Mouse (Mus musculus): ENCODE measurements around the gene Gcgr.
"Not testable (repeated sequence)": the region's sequence is repeated elsewhere in the genome, so short reads cannot be mapped to it uniquely, and the experiment has no call there.

The Gcgr gene

DNA sequence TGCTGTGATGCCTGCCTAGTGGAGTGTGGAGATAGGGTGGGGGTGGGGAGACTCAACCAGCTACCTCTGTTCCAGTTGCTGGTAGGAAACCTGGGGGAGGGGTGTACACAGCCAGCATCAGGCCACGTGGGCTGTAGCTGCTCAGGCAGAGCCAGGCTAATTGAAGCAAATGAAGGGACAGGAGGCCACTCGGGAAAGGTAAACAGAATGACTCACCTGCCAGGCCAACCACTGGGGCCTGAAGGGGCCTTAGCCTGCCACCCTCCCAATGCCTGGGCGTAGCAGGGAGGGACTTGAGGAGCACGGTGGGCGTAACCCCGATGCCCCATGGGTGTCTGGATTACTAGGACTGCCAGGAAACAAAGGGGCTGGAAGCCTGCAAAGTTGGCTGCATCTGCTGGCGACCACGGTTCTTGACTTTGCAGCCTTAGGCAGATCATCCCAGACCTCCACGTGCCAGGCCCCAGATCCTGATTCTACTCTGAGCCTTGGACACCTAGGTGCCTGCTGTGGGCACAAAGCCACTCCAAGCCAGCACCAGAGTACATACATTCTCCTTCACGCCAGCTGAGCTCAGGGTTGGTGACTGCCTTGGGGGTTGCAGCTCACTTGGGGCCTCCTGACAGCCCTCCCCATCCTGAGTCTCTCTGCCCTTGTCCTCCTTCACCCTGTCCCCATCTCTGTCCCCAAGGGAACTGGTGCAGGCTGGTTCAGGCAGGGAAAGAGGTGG, 9.0 kb downstream of the Gcgr start:
- peak; percentile 65 for DNase-seq

DNA sequence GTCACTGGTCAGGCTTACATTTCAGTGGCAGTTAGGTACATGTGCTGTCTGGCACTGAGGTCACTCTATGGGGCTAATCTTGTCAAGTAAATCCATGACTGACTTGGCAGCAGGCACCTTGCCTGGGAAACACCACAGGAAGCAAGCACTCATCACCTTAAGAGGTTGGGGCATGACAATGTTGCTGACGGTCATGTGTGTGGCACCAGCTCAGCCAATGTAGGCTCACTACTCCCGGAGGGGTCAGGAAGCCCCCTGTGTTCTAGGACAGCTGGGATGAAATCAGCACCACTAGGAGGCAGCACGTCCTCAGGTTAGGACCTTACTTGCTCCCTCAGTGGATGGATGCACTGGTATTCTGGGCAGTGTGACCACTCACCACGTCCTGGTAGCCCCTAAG, 11.4 kb downstream of the Gcgr start:
- DNase-seq: peak; percentile 41

DNA sequence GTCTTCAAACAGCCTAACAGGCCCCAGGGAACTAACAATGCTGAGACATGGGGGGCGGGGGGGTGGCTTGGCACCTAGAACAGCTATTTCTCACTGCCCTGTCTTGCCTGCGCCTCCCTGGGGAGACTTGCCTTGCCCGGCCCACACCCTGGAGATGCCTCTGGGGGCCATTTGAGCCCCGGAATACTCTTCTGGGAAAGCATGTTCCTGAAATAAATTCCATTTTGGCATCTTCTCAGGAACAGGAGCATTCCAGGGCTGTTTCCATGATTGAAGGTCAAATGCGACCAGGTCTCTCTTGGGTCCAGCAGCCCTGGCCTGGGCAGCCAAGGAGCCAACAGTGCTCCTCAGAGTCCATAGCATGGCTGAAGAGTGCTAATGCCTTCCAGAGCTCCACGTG, 11.9 kb downstream of the Gcgr start:
- DNase-seq: no peak

DNA sequence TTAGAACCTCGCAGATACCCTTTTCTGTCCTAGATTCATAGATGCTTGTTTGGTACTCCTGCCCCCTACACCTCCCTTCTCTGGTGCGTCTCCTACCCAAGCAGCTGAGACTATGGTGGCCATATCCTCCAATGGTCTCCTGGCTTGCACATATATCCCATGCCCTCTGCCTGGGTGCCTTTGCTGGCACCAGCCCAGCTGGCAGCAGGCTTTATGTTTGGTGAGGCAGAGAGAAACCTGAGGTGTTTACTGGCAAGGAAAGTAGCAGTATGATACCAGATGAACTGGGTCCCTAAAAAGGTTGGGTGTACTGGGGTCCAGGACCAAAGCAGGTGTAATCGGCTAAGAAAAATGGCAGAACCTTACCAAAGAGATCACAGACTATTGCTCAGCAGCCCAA, 15.5 kb downstream of the Gcgr start:
- no peak for DNase-seq

DNA sequence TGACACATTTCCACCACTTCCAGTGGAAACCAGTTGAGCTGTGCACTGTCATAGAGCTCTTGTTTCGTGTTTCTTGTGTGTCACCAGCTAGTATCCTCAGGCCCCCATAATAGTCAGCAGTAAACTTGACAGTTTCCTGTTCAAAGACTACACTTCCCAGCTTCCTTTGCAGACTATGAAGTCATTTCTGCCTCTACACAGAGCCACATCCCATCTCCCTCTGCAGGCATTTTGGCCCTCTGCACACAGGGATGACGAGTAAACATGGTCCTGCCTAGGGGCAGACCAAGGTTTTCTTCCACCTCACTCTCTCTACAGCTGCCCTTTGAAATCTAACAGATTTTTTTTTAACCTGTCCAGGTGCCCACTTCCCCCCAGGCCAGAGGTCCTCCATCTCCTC, 17.0 kb downstream of the Gcgr start:
- DNase-seq: peak; percentile 58

DNA sequence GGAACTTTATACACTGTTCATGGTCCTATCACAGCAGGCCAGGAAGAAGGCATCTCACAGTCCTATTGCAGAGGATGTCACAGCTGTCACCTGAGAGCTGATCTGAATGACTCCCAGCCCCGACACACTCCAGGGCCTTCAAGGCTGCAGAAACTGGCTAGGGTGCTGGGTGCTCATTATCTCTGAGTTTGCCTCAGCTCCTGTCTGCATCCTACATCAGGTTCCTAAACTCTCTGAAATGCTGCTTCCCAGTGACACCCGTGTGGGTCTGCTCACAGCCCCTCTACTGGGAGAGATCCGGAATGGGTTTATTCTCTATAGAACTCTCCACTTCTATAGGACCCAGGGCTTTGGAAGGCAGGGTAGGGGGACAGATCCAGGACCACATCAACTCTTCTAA, 17.7 kb downstream of the Gcgr start:
- no peak for DNase-seq

DNA sequence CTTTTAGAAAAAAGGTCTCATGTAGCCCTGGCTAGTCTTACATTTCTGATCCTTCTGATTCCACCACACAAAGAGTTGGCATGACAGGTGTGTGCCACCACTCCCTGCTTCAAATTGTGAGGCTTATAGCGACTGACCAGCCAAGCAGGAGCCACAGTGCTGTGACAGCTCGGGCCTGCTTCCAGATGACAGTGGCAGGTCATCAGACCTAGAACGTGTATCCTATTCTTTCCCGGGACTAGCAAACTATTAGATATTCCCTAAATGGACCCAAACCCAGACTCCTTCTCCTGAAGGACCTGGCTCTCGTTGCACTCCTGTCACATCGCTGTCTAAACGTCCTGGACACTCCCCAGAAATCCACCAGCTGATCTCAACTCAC, 18.3 kb downstream of the Gcgr start:
- no peak for DNase-seq

DNA sequence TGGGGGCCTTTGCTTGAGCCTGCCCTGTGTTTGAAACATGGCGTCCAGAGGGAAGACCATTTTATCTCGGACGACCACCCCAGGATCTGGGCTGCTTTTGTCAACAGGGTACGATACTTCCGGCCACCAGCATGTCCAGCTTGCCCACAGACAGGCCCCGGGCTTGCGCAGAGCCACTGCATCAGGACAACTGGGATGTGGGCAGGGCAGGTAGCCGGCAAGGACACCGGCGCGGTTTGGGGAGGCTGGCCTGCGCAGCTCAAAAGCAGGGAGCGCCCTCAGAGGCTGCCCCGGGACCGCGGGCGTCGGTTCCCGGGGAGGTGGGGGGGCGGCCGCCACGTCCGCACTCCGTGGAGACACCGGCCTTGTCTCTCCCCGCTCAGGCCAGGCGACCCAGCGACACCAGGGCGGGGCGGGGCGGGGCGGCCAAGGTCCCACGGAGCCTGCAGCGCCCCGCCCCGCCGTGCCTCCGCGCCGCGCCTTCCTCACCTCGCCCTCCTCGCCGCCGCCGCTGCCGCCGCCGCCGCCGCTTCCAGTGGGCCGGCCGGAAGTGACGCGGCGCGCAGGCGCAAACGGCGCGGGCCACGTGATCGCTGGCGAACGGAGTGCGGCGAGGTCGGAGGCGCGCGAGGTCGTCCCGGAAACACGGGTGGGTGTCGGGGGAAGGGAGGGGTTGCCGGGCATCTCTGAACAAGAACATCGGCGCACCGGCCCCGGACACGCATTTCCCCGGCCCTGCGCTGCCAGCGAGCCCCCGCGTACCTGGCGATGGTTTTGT, 18.9 kb downstream of the Gcgr start, which contains the start of gene Mcrip1:
TSS of gene Mcrip1 (minus strand) at position 560 of the 778 bp plus-strand sequence.
- peak; percentile 97 for DNase-seq

DNA sequence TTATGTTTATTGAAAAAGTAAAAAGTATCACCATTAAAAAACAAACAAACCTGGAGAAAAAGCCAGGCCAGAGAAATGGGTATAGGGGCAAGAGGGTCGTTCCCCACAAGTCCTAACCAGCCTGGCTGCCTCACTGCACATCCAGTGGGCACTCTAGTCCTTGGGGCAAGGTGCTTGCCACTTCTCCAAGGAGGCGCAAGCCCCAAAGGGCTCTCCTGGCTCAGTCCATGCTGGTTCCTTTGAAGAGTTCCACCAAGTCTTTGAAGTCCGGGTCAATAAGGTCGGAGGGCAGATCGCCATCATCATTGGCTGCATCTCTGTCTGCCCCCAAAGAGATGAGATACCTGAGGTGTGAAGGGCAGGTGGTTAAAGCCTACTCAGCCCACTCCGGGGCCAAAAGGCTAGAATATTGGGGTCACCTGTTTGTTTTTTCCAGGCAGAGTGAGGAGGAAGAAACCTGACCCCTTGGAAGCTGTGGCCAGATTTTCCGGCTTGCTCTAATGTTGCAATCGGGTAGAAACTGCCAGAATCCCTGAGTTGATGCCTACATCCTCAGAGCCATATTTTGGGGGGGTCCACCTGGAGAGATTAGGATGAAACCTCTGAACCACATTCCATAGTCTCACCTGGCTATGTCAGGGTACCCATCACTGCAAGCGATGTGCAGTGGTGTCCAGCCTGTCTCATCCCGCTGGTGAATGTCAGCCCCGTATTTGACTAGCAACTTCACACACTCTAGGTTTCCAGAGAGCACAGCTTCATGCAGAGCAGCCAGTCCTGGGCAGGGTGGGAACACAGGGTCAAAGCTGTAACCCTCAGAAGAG, 19.7 kb downstream of the Gcgr start:
- DNase-seq: no peak

DNA sequence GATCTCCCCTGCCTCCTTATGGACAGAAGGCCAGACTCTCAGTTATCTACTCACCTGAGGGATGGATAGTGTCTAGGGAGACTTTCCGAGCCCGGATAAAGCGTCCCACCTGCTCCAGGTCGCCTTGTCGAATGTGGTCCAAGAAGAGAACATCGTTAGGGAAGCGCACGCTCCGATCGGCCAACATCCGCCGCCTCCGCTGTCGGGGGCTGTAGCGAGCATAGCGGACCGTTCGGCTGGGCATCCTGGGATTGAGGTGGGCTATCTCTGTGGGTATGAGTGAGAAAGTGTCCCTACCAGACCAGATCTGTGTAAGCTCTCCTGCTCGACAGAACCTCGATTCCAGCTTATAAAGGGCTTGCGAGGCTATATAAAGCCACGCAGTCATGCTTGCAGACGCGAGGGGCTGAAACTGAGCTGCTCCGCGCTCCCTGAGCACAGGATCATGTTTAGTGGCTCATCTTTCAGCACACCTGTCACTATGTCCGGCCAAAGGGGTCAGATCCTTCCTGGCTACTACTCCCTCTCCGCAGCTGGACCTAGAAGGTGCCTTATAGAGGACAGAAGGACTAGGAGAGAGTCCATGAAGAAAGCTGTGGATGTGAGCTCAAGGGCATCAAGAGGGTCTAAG, 20.4 kb downstream of the Gcgr start, which contains the start of gene Ppp1r27:
TSS of gene Ppp1r27 (minus strand) at position 323 of the 631 bp plus-strand sequence.
- DNase-seq: no peak

DNA sequence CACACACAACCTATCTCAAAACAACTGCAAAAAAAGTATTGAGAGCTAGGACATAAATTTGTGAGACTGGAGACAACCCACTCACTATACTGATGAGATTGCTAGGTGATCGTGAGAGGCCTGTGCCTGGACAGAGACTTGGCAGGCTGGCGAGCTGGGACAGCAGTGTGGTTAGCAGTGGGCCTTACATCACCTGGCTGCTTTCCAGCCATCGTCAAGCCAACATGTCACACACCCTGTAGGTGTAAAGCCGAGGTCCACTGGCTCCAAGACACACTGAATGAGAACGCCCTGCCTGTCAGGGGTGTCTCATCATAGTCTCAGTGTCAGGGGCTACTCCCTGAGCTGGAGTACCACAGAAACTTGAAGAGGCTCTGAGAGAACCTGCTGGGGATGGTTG, 22.2 kb downstream of the Gcgr start:
- DNase-seq: no peak

DNA sequence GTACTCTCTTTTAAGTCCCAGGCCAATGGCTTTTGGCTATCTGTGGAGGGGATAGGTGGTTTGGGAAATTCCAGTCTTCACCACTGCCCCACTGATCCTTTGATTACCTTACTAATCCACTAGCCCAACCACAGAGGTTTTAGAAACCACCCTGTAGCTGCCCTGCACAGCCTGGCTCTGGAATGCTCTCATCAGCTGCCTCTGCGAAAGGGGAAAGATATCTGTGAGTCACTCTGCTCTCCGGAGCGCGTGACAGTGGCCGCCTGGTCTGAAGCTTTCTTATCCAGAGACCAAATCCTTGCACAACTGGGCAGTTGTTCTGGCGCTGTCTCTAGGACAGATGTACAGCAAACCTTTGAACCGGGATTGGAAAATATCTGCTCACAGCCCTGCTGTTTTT, 24.3 kb downstream of the Gcgr start:
- DNase-seq: no peak

DNA sequence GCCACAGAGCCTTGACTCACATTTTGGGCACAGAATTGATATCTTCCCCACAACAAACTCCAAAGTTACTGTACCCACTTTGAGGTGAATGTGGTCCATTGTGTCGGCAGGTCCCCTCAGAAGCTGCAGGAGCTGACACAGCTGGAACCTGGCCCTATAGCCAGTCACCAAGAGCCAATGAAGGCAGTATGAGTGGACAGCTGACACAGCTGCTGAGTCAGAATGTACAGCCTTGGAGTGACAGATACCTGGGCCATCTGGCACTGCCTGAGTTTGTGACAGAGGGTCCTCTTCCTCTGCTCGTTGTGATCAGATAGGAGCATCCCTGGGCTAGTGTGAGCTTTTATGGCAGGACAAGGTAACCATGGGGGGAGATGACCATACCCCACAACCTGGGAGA, 24.8 kb downstream of the Gcgr start:
- no peak for DNase-seq

DNA sequence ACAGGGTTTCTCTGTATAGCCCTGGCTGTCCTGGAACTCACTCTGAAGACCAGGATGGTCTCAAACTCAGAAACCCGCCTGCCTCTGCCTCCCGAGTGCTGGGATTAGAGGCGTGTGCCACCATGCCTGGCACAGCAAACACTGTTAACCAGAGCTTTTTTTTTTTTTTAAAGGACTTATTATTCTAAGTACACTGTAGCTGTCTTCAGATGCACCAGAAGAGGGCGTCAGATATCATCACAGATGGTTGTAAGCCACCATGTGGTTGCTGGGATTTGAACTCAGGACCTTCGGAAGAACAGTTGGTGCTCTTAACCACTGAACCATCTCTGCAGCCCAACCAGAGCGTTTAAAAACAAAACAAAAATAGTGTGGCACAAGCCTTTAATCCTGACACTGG, 28.3 kb downstream of the Gcgr start:
- not testable (repeated sequence) for DNase-seq

DNA sequence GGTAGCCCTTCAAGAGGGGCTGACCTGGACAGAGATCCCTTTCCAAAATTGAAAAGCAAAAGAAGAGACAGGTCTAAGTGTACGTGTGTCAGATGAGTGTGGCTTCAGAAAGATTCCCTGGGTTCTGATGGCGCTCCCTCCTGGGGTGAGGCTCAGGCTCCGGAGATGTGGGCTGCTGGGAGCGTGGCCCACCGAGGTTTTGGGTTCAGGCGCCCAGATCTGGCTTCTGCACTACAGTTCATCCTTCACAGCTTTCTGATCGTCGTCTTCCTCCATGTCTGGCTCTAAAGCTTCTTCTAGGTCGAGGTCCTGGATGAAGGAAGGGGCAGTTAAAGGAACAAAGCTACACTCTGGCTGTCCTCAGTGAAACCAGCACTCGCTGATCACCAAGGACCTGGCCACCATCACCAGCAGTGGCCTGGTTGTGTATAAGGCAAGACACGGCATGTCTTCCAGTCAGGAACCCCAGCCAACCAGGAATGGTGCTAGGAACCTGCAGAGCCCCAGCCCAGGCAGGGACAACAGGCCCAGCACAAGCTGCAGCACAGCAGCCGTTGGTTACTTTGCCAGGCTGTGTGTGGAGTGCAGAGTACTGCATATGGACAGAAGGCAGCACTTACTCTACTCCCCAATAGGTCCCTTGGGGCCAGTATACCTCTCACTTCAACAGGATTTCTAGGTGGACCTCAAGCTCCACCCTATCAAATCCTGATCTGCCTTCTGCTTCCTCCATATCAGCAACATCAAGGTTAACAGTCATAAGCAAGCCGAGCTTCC, 30.6 kb downstream of the Gcgr start:
- DNase-seq: no peak

DNA sequence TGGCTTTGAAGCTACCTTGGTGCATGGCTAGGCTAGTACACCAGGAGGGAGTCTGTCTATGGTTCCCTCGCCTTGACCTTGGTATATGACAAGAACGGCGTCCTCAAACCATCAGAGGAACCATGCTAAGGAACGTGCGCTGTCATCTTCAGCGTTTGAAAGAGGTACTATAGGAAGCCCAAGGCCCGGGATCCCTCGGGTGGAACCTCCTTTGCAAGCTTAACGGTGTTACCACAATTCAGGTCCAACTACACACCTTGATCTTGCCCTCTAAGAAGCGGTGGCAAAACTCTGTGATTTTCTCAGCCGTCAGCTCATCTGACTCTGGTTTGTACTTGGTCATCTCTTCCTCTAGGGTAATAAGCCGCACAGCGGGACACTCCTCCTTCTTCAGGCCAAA, 32.5 kb downstream of the Gcgr start:
- no peak for DNase-seq

DNA sequence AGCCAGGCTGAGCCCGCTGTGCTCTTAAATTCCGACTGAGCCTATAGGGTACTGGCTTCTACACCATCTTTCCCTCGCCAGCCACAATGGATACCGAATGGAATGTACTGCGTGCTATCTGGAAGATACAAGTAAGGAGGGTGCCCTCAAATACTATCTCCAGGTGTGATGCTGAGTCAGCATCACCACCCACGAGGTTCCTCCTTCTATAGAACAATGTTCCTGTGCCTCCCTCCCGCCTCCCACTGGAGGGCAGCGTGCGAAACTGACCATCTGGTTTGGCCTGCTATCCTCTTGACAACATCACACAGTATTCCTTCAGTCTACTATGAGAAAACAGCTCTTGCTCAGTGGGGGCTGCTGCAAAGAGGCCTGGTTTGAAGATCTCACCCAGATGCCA, 34.6 kb downstream of the Gcgr start:
- DNase-seq: no peak

DNA sequence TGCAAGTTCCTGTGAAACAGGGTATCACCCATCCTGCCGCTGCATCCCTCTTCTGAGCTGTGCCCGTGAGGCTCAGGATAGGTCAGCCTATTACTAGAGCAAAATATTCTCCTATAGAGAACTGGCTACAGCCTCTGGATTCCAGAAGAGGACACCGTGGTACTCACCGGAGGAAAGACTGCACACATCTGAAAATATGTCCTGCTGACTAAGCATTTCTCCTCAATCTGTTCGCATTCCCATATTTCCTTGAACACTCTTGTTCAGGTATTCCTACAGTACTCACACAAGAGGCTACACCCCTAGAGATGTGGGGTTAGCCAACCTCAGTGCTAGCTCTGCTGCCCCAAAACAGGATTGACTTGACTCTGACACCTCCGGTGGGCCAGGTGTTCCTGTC, 37.8 kb downstream of the Gcgr start:
- DNase-seq: no peak

DNA sequence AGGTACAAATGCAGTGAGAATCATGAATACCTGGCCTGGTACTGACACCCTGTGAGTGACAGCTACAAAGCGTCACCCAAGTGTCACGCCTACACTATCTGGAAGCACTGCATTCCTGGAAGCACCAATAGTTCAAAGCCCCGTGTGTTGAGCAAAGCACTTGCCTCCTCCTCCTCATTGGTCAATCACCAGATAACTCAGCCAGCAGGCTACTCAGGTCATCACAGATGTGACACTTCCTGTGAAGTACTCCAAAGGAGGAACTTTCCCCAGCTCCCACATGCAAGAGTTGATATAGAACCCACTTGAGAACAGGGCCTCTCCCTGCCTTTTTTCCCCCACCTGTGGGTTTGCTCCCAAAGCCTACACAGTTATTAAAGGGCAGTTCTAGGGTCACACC, 40.6 kb downstream of the Gcgr start:
- no peak for DNase-seq

DNA sequence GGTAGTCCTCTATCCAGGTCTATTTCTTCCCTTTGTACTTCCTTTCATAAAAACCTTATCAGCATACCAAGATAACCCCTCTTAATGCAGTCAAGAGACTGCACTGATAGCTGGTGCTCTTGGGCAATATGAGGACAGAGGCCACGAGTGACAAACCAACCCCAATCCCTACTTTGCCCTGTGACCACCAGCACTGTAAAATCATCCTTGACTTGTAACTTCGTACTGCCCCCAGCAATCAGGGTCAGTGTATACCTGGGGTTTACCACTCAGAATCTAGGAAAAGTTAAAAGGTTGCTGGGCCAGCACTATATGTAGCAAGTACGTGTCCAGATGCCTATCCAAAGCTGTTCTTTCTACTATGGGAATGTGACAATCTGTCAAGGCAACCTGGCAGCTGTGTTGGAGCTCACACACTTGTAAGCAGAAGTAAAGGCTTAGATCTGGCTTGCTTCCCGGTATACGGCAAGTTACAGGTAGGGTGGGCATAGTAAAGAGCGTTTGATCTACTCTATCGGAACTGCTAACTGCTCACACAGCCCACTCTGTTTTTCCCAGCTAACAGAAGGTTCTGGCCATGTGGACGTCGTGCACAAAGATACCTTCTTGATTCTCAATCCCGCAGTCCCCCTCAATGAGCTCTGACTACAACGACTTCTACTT, 41.4 kb downstream of the Gcgr start:
- DNase-seq: no peak

DNA sequence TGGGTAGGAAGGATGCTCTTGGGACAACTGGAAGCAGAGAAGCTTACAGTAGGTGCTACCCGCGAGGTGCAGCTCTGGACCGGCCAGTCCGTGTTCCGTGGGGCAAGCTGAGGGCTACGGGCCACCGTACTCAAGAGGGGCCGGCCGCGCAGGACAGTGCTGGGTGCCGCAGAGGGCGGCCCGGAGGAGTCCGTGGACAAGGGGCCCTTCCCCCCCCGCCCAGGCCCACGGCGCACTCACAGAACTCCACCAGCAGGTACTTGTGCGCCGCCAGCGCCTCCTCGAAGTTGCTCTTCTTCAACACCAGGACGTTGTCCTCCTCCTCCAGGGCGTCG, 41.9 kb downstream of the Gcgr start:
- DNase-seq: no peak
